Mouse (Mus musculus) neural tube, embryonic 15.5 days (tissue): ENCODE measurements at regions not wholly inside any gene's neighbourhood (a gene's known extent, or its start where the extent isn't known, plus 50 kb on each side); places are given as distances from the start of the nearest gene placed in this dataset.

Experiments
- ATAC-seq: fragments of 200-750 bp; cut with Nextera tagmentation; 2 replicates; pipeline ENCODE4 v1.8.0; 2017; ENCODE audit warnings: mild to moderate bottlenecking, moderate TSS enrichment, moderate library complexity; ENCODE audit not compliant: low FRiP score
- H3K27ac ChIP-seq: fragments of 300-500 bp; sonication (generic); replicated peaks from 2 replicates; pipeline ENCODE4 v1.5.1; 2015; ENCODE audit warnings: mild to moderate bottlenecking, inconsistent platforms
- H3K27me3 ChIP-seq: fragments of 300-500 bp; sonication (generic); replicated peaks from 2 replicates; pipeline ENCODE4 v1.6.1; 2015; ENCODE audit warnings: inconsistent platforms
- H3K36me3 ChIP-seq: fragments of 300-500 bp; sonication (generic); 2 replicates; pipeline ENCODE4 v1.6.1; 2015; ENCODE audit warnings: inconsistent platforms
- H3K4me1 ChIP-seq: fragments of 300-500 bp; sonication (generic); 2 replicates; pipeline ENCODE4 v1.6.1; 2015; ENCODE audit warnings: inconsistent platforms
- H3K4me2 ChIP-seq: fragments of 300-500 bp; sonication (generic); 2 replicates; pipeline ENCODE4 v1.6.1; 2015; ENCODE audit warnings: inconsistent platforms, mild to moderate bottlenecking, moderate library complexity
- H3K4me3 ChIP-seq: fragments of 300-500 bp; sonication (generic); replicated peaks from 2 replicates; pipeline ENCODE4 v1.5.1; 2015; ENCODE audit warnings: mild to moderate bottlenecking, inconsistent platforms
- H3K9ac ChIP-seq: fragments of 300-500 bp; sonication (generic); replicated peaks from 2 replicates; pipeline ENCODE4 v1.6.1; 2015; ENCODE audit warnings: mild to moderate bottlenecking, inconsistent platforms
- H3K9me3 ChIP-seq: fragments of 300-500 bp; sonication (generic); replicated peaks from 2 replicates; pipeline ENCODE4 v1.6.1; 2016; ENCODE audit warnings: inconsistent platforms
- WGBS: fragments of 180-500 bp; shearing (Covaris S2); methylation state at CpG from one replicate; pipeline ENCODE4 v1.1.7; 2015; ENCODE audit warnings: mixed read lengths; 5-methylcytosine and 5-hydroxymethylcytosine counted together

GRCm38 (mm10) chr9:31971801-31972628, 58.8 kb upstream of the Barx2 start:
- WGBS, result 9% methylated on average over 7 of the region's 7 CpGs
- no peak overlapping the region for H3K9ac ChIP-seq
- peak; percentile 93 for ATAC-seq
- no peaks in the 10 kb centered on the region for H3K27me3 ChIP-seq
- no peaks in the 10 kb centered on the region for H3K36me3 ChIP-seq
- H3K4me1 ChIP-seq, result peaks cover 14% of the 10 kb centered on the region
- H3K4me2 ChIP-seq, result 0 out of 2 replicates have a peak overlapping the region, but pooled peaks have one; percentile 5
- peak overlapping the region; percentile 30 for H3K27ac ChIP-seq
- no peaks in the 10 kb centered on the region for H3K9me3 ChIP-seq
- H3K4me3 ChIP-seq, result no peak overlapping the region

GRCm38 (mm10) chr9:31972629-31972993, 59.3 kb upstream of the Barx2 start:
- Histone ChIP-seq H3K4me2 (0 out of 2 replicates have a peak overlapping the region, but pooled peaks have one; percentile 5), H3K36me3 (no peaks in the 10 kb centered on the region), H3K27ac (peak overlapping the region; percentile 30), H3K4me3 (no peak overlapping the region), H3K9ac (no peak overlapping the region), H3K4me1 (peaks cover 14% of the 10 kb centered on the region), H3K9me3 (no peaks in the 10 kb centered on the region), H3K27me3 (no peaks in the 10 kb centered on the region)
- ATAC-seq, result no peak
- 49% methylated on average over 6 of the region's 6 CpGs for WGBS

- Histone ChIP-seq H3K4me2 (no peak overlapping the region), H3K27me3 (no peaks in the 10 kb centered on the region), H3K9ac (no peak overlapping the region), H3K4me3 (no peak overlapping the region), H3K36me3 (no peaks in the 10 kb centered on the region), H3K9me3 (no peaks in the 10 kb centered on the region), H3K27ac (no peak overlapping the region), H3K4me1 (peaks cover 14% of the 10 kb centered on the region)
- 16% methylated on average over 2 of the region's 2 CpGs for WGBS
- ATAC-seq, result no peak
These were observed 62.9 kb upstream of the Barx2 start for GRCm38 (mm10) chr9:31976191-31976590.

GRCm38 (mm10) chr9:31978071-31978470, 64.8 kb upstream of the Barx2 start:
- Histone ChIP-seq H3K27me3 (no peaks in the 10 kb centered on the region), H3K4me3 (no peak overlapping the region), H3K9ac (no peak overlapping the region), H3K4me2 (no peak overlapping the region), H3K27ac (no peak overlapping the region), H3K4me1 (no peaks in the 10 kb centered on the region), H3K36me3 (no peaks in the 10 kb centered on the region), H3K9me3 (no peaks in the 10 kb centered on the region)
- WGBS, result 95% methylated on average over 2 of the region's 2 CpGs
- no peak for ATAC-seq

- 91% methylated on average over 3 of the region's 3 CpGs for WGBS
- no peak overlapping the region for H3K4me2 ChIP-seq
- H3K9ac ChIP-seq, result no peak overlapping the region
- no peak overlapping the region for H3K4me3 ChIP-seq
- peaks cover 3% of the 10 kb centered on the region; the same call in 1 of the 2 replicates for H3K4me1 ChIP-seq
- no peak for ATAC-seq
- H3K27ac ChIP-seq, result no peak overlapping the region
- H3K27me3 ChIP-seq, result no peaks in the 10 kb centered on the region
- H3K36me3 ChIP-seq, result no peaks in the 10 kb centered on the region
- H3K9me3 ChIP-seq, result no peaks in the 10 kb centered on the region
These were observed 65.9 kb upstream of the Barx2 start for GRCm38 (mm10) chr9:31979211-31979610.

GRCm38 (mm10) chr9:31980459-31980858, 67.2 kb upstream of the Barx2 start:
- no peak overlapping the region for H3K27ac ChIP-seq
- H3K9ac ChIP-seq, result no peak overlapping the region
- 96% methylated on average over 5 of the region's 5 CpGs for WGBS
- no peaks in the 10 kb centered on the region for H3K9me3 ChIP-seq
- no peak overlapping the region for H3K4me3 ChIP-seq
- H3K4me1 ChIP-seq, result peaks cover 3% of the 10 kb centered on the region; the same call in 1 of the 2 replicates
- no peaks in the 10 kb centered on the region for H3K36me3 ChIP-seq
- no peak for ATAC-seq
- no peaks in the 10 kb centered on the region for H3K27me3 ChIP-seq
- no peak overlapping the region for H3K4me2 ChIP-seq

GRCm38 (mm10) chr9:31983759-31984586, 70.7 kb upstream of the Barx2 start:
- ATAC-seq, result no peak
- no peaks in the 10 kb centered on the region for H3K27me3 ChIP-seq
- no peak overlapping the region for H3K27ac ChIP-seq
- 68% methylated on average over 12 of the region's 12 CpGs for WGBS
- no peak overlapping the region for H3K4me2 ChIP-seq
- H3K9ac ChIP-seq, result no peak overlapping the region
- H3K9me3 ChIP-seq, result no peaks in the 10 kb centered on the region
- peaks cover 3% of the 10 kb centered on the region; the same call in 1 of the 2 replicates for H3K4me1 ChIP-seq
- H3K4me3 ChIP-seq, result no peak overlapping the region
- H3K36me3 ChIP-seq, result no peaks in the 10 kb centered on the region

- H3K9ac ChIP-seq, result no peak overlapping the region
- H3K4me1 ChIP-seq, result peaks cover 15% of the 10 kb centered on the region; the same call in 1 of the 2 replicates
- no peak for ATAC-seq
- no peaks in the 10 kb centered on the region for H3K27me3 ChIP-seq
- no peak overlapping the region for H3K4me3 ChIP-seq
- no peak overlapping the region for H3K27ac ChIP-seq
- no peak overlapping the region for H3K4me2 ChIP-seq
- no peaks in the 10 kb centered on the region for H3K9me3 ChIP-seq
- H3K36me3 ChIP-seq, result no peaks in the 10 kb centered on the region
- WGBS, result 81% methylated on average over 7 of the region's 7 CpGs
These were observed 75.6 kb upstream of the Barx2 start for GRCm38 (mm10) chr9:31988826-31989225.

- Histone ChIP-seq H3K9ac (no peak overlapping the region), H3K27ac (no peak overlapping the region), H3K4me3 (no peak overlapping the region), H3K27me3 (no peaks in the 10 kb centered on the region), H3K36me3 (no peaks in the 10 kb centered on the region), H3K9me3 (no peaks in the 10 kb centered on the region), H3K4me2 (peak overlapping the region; percentile 14; the same call in 1 of the 2 replicates), H3K4me1 (peaks cover 13% of the 10 kb centered on the region; the same call in 1 of the 2 replicates)
- no peak for ATAC-seq
- 39% methylated on average over 17 of the region's 17 CpGs for WGBS
These were observed 76.5 kb upstream of the Barx2 start for GRCm38 (mm10) chr9:31989581-31990360.

GRCm38 (mm10) chr9:31990456-31990855, 77.2 kb upstream of the Barx2 start:
- no peak overlapping the region for H3K9ac ChIP-seq
- H3K4me1 ChIP-seq, result peaks cover 13% of the 10 kb centered on the region; the same call in 1 of the 2 replicates
- no peak overlapping the region for H3K4me3 ChIP-seq
- no peak overlapping the region for H3K4me2 ChIP-seq
- H3K9me3 ChIP-seq, result no peaks in the 10 kb centered on the region
- no peaks in the 10 kb centered on the region for H3K36me3 ChIP-seq
- 95% methylated on average over 4 of the region's 4 CpGs for WGBS
- no peak overlapping the region for H3K27ac ChIP-seq
- no peaks in the 10 kb centered on the region for H3K27me3 ChIP-seq
- no peak for ATAC-seq
